Mouse (Mus musculus) bone marrow macrophage, adult 2 months (primary cell): Measurements from ENCODE around the gene Ulk4.

Source experiments
- CTCF ChIP-seq: IDR thresholded peaks from 2 replicates; pipeline ENCODE4 v1.5.1; 2012; ENCODE audit warnings: low read depth, mild to moderate bottlenecking, low read length, moderate library complexity
- POLR2A ChIP-seq: IDR thresholded peaks from 2 replicates; pipeline ENCODE4 v1.6.1; 2012; ENCODE audit warnings: mild to moderate bottlenecking, low read depth, low read length, borderline replicate concordance

DNA sequence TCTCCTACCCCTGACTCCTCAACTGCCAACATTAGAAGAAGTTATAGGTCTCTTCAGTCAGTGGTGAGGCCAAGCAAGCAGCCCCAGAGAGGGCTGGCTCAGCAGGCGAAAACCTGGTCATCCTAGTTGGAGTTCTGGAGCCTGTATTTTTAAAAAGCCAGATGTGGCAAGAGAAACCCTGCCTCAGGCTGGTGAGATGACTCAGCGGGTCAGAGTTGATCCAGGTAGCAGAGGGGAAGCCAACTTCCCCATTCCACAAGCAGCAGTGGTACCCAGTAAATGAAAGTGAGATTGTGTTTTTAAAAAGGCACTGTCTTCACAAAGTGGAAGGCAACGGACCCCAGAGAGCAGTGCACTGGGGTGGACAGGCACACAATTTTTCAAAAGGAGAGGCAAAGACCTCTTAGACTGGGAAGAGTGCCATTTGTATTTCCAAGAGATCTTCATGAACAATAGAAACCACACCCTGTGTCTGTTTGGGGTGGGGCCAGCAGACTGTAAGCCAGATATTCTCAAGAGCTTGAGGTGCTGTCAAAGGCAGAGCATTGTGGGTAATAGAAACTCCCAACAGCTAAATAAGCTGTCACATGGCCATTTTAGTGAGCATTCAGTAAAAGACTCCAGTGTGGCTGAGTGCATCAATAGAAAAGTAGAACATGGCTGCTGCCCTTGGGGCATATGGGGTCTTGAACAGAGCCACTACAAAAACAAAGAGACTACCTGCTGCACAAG is 314.9 kb downstream of the Ulk4 start:
- TF ChIP-seq POLR2A (no peak), CTCF (no peak)
